Mouse (Mus musculus): Measurements from ENCODE around the gene Vtcn1.

DNA sequence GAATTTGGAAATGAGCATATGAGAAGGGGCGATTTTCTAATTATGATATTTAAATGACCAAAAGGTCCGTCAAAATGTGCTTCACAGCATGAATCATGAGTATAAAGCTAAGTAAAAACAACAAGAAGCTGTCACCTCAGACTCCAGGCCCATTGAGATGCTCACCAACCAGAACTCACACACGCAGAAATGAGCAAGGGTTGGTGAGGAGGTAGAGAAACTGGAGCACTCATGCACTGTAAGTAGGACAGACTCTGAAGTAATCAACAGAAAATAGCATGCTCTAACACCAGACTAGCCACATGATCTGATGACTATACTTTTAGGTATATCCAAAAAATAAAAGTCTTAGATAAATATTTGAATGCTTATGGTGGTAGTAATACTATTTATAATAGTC, 65.1 kb downstream of the Vtcn1 start:
- TF ChIP-seq ZNF384 (IDR thresholded peaks at IDR 0.05; ENCODE audit: low read depth, low read length) (no peak), CHD2 (IDR thresholded peaks at IDR 0.05; ENCODE audit: low read depth, low read length) (no peak), MAFK (IDR thresholded peaks at IDR 0.05; ENCODE audit: insufficient read depth, low read depth, low read length) (no peak)

Data from ES-E14 (cell line).